Mouse (Mus musculus) neural tube, embryonic 11.5 days (tissue): ENCODE measurements around the gene Jaml. TPM values are rescaled to one million over a fixed set of nuclear protein-coding genes. Genes with fewer than 3 reads are reported as not detected.

ENCODE experiments used
- ATAC-seq: fragments of 200-750 bp; cut with Nextera tagmentation; 2 replicates; pipeline ENCODE4 v1.8.0; 2017; ENCODE audit warnings: moderate number of reproducible peaks, mild to moderate bottlenecking, moderate TSS enrichment, moderate library complexity; ENCODE audit not compliant: insufficient read depth, low FRiP score, low TSS enrichment
- DNase-seq: peaks from one replicate; pipeline ENCODE4 v3.0.0-alpha.2; 2015; ENCODE audit warnings: low spot score
- H3K27ac ChIP-seq: fragments of 300-500 bp; sonication (generic); 2 replicates; pipeline ENCODE4 v1.5.1; 2014; ENCODE audit warnings: low read depth, mild to moderate bottlenecking, low read length
- H3K27me3 ChIP-seq: fragments of 300-500 bp; sonication (generic); 2 replicates; pipeline ENCODE4 v1.6.1; 2014; ENCODE audit warnings: mild to moderate bottlenecking, low read length, mixed read lengths; ENCODE audit not compliant: control insufficient read depth, insufficient read depth
- H3K36me3 ChIP-seq: fragments of 300-500 bp; sonication (generic); 2 replicates; pipeline ENCODE4 v1.6.1; 2014; ENCODE audit warnings: mild to moderate bottlenecking, low read length, moderate library complexity, mixed read lengths; ENCODE audit not compliant: control insufficient read depth, insufficient read depth
- H3K4me1 ChIP-seq: fragments of 300-500 bp; sonication (generic); 2 replicates; pipeline ENCODE4 v1.6.1; 2014; ENCODE audit warnings: low read length, mixed read lengths; ENCODE audit not compliant: control insufficient read depth, insufficient read depth
- H3K4me2 ChIP-seq: fragments of 300-500 bp; sonication (generic); 2 replicates; pipeline ENCODE4 v1.6.1; 2014; ENCODE audit warnings: low read depth, mild to moderate bottlenecking, moderate library complexity
- H3K4me3 ChIP-seq: fragments of 300-500 bp; sonication (generic); 2 replicates; pipeline ENCODE4 v1.5.1; 2014; ENCODE audit warnings: low read depth, low read length
- H3K9ac ChIP-seq: fragments of 300-500 bp; sonication (generic); 2 replicates; pipeline ENCODE4 v1.6.1; 2014; ENCODE audit warnings: mild to moderate bottlenecking, low read length
- H3K9me3 ChIP-seq: fragments of 300-500 bp; sonication (generic); 2 replicates; pipeline ENCODE4 v1.6.1; 2016; ENCODE audit warnings: low read length; ENCODE audit not compliant: control insufficient read depth
- WGBS: fragments of 180-500 bp; shearing (Covaris S2); extraction: QIAGEN DNeasy Blood & Tissue Kit; methylation state at CpG from one replicate; pipeline ENCODE4 v1.1.7; 2014; 5-methylcytosine and 5-hydroxymethylcytosine counted together
- polyA plus RNA-seq: library from polyadenylated mRNA; unstranded; fragments of >200 nt; fragmentation: Nextera tagmentation; extraction: Ambion mirVana; gene quantifications from 2 replicates; pipeline ENCODE4 v1.2.1, GENCODE M21; 2014

Gene Jaml
- polyA plus RNA-seq, 1 experiment from 2014 or later: 0.09 TPM

GRCm38 (mm10) chr9:45138191-45139032 lies 59.4 kb downstream of the Jaml start, which contains the start of gene Scn4b:
Gene Scn4b, plus strand, starts transcription at chr9:45138395.
- peak within 1 kb of the TSS; percentile 90 for H3K4me2 ChIP-seq
- H3K9me3 ChIP-seq: no peaks in the 10 kb centered on the region
- H3K36me3 ChIP-seq: no peaks in the 10 kb centered on the region
- ATAC-seq: no peak
- under 1% methylated on average over 74 of the region's 76 CpGs for WGBS
- no peak within 1 kb of the TSS for H3K27ac ChIP-seq
- peak within 1 kb of the TSS; percentile 47 for H3K4me3 ChIP-seq
- peak; percentile 66 for DNase-seq
- 0 out of 2 replicates have a peak, but pooled peaks cover 3% of the 10 kb centered on the region for H3K4me1 ChIP-seq
- peak within 1 kb of the TSS; percentile 44 for H3K9ac ChIP-seq
- H3K27me3 ChIP-seq: peaks cover 40% of the 10 kb centered on the region

GRCm38 (mm10) chr9:45139082-45139481 lies 60.1 kb downstream of the Jaml start:
- Histone ChIP-seq H3K4me3 (peak overlapping the region; percentile 47), H3K27ac (no peak overlapping the region), H3K4me2 (peak overlapping the region; percentile 90), H3K36me3 (no peaks in the 10 kb centered on the region), H3K27me3 (peaks cover 40% of the 10 kb centered on the region), H3K9me3 (no peaks in the 10 kb centered on the region), H3K4me1 (0 out of 2 replicates have a peak, but pooled peaks cover 3% of the 10 kb centered on the region), H3K9ac (no peak overlapping the region)
- DNase-seq (no peak), ATAC-seq (no peak)
- 4% methylated on average over 7 of the region's 7 CpGs for WGBS

GRCm38 (mm10) chr9:45140945-45141344 lies 62.0 kb downstream of the Jaml start:
- ATAC-seq: no peak
- H3K4me3 ChIP-seq: no peak overlapping the region
- WGBS: 53% methylated on average over 7 of the region's 7 CpGs

GRCm38 (mm10) chr9:45142686-45143085 lies 63.7 kb downstream of the Jaml start:
- no peak for DNase-seq
- H3K36me3 ChIP-seq: no peaks in the 10 kb centered on the region
- 54% methylated on average over 3 of the region's 3 CpGs for WGBS
- peaks cover 4% of the 10 kb centered on the region; the same call in 1 of the 2 replicates for H3K4me1 ChIP-seq
- no peaks in the 10 kb centered on the region for H3K9me3 ChIP-seq
- H3K27ac ChIP-seq: no peak overlapping the region
- no peak overlapping the region for H3K4me2 ChIP-seq
- H3K4me3 ChIP-seq: no peak overlapping the region
- ATAC-seq: no peak
- peaks cover 33% of the 10 kb centered on the region for H3K27me3 ChIP-seq
- no peak overlapping the region for H3K9ac ChIP-seq

More at GRCm38 (mm10) chr9:45140945-45141344, 62.0 kb downstream of the Jaml start:
- Histone ChIP-seq H3K4me2 (no peak overlapping the region), H3K36me3 (no peaks in the 10 kb centered on the region), H3K27me3 (peaks cover 44% of the 10 kb centered on the region), H3K4me1 (peaks cover 6% of the 10 kb centered on the region; the same call in 1 of the 2 replicates), H3K27ac (no peak overlapping the region), H3K9me3 (no peaks in the 10 kb centered on the region), H3K9ac (no peak overlapping the region)
- no peak for DNase-seq

GRCm38 (mm10) chr9:45145533-45146266 lies 66.7 kb downstream of the Jaml start:
- peak; percentile 25 for DNase-seq
- Histone ChIP-seq H3K4me1 (peaks cover 4% of the 10 kb centered on the region; the same call in 1 of the 2 replicates), H3K9me3 (no peaks in the 10 kb centered on the region), H3K27ac (no peak overlapping the region), H3K4me2 (peak overlapping the region; percentile 60), H3K27me3 (peaks cover 4% of the 10 kb centered on the region; the same call in 1 of the 2 replicates), H3K9ac (peak overlapping the region; percentile 37), H3K36me3 (no peaks in the 10 kb centered on the region), H3K4me3 (peak overlapping the region; percentile 24)
- 3% methylated on average over 27 of the region's 27 CpGs for WGBS
- no peak; the same call in 1 of the 2 replicates for ATAC-seq

GRCm38 (mm10) chr9:45146267-45146597 lies 67.2 kb downstream of the Jaml start:
- Histone ChIP-seq H3K4me2 (peak overlapping the region; percentile 60), H3K27me3 (peaks cover 4% of the 10 kb centered on the region; the same call in 1 of the 2 replicates), H3K36me3 (no peaks in the 10 kb centered on the region), H3K9me3 (no peaks in the 10 kb centered on the region), H3K27ac (no peak overlapping the region), H3K4me3 (peak overlapping the region; percentile 24), H3K4me1 (peaks cover 4% of the 10 kb centered on the region; the same call in 1 of the 2 replicates), H3K9ac (no peak overlapping the region)
- WGBS: 2% methylated on average over 5 of the region's 5 CpGs
- no peak for ATAC-seq
- peak; percentile 79 for DNase-seq

GRCm38 (mm10) chr9:45150933-45151332 lies 72.0 kb downstream of the Jaml start:
- no peaks in the 10 kb centered on the region for H3K36me3 ChIP-seq
- no peak overlapping the region for H3K4me3 ChIP-seq
- H3K27me3 ChIP-seq: peaks cover under 1% of the 10 kb centered on the region; the same call in 1 of the 2 replicates
- 81% methylated on average over 1 of the region's 1 CpGs for WGBS
- no peak overlapping the region for H3K4me2 ChIP-seq
- H3K9ac ChIP-seq: no peak overlapping the region
- peaks cover 1% of the 10 kb centered on the region; the same call in 1 of the 2 replicates for H3K4me1 ChIP-seq
- no peak for DNase-seq
- no peak overlapping the region for H3K27ac ChIP-seq
- ATAC-seq: no peak
- H3K9me3 ChIP-seq: no peaks in the 10 kb centered on the region

- no peak overlapping the region for H3K9ac ChIP-seq
- no peaks in the 10 kb centered on the region for H3K9me3 ChIP-seq
- no peaks in the 10 kb centered on the region for H3K36me3 ChIP-seq
- H3K27ac ChIP-seq: no peak overlapping the region
- no peak overlapping the region for H3K4me2 ChIP-seq
- ATAC-seq (no peak), DNase-seq (no peak)
- 79% methylated on average over 7 of the region's 7 CpGs for WGBS
- H3K4me1 ChIP-seq: no peaks in the 10 kb centered on the region
- no peak overlapping the region for H3K4me3 ChIP-seq
- no peaks in the 10 kb centered on the region for H3K27me3 ChIP-seq
Measured at GRCm38 (mm10) chr9:45153361-45153760, 74.4 kb downstream of the Jaml start.
